Mouse (Mus musculus): ENCODE measurements around the gene Mpp1.

- peak; percentile 76 for TF ChIP-seq POLR2A (IDR thresholded peaks at IDR 0.05; ENCODE audit: insufficient read depth, low read length)
- TF ChIP-seq CTCF (IDR thresholded peaks at IDR 0.05; ENCODE audit: low read depth, low read length) = no peak
Measured at GRCm38 (mm10) chrX:75095369-75096162, 35.2 kb downstream of the Mpp1 start, which contains the start of gene Dkc1.
